ENCODE assay signal across 8 mouse cellular contexts in genomic region chr6:113852318-113852717, GRCm38 (mm10).
DNase-seq lines count a peak whose midpoint lies in the region; TF ChIP-seq lines count a peak whose summit lies in the region.

No protein-coding gene starts in this region.

- in situ Hi-C loops in CH12.LX (cut with MboI; ENCODE audit: low pct_ligation_motif_present, low pct_unique_long_range_greater_than_20kb, low sequenced_read_pairs), result no loop called here

- TF ChIP-seq CTCF in CH12.LX (conservative IDR thresholded peaks at IDR 0.05 in 1 of 2, IDR thresholded peaks at IDR 0.05 in 1 of 2; ENCODE audit: low read depth in 2 of 2, low read length in 2 of 2), result no peak

- DNase-seq in layer of hippocampus, adult 11-12 months (ENCODE audit: low spot score), result peak; percentile 50
- no peak for DNase-seq in layer of hippocampus, postnatal 25 days (ENCODE audit: extremely low spot score in 1 of 2, low spot score in 1 of 2)
- DNase-seq in CH12.LX (ENCODE audit: extremely low read depth), result peak; percentile 79
- peak; percentile 91 for DNase-seq in embryo, embryonic 10 days (ENCODE audit: low spot score)
- peak; percentile 86 for DNase-seq in heart, postnatal 10 days
- DNase-seq in limb, embryonic 10.5 days (ENCODE audit: low spot score), result peak; percentile 84
- DNase-seq in ovary, adult 18-20 months (ENCODE audit: low spot score), result peak; percentile 59
- DNase-seq in cerebellum, adult 8-10 months, result no peak

- H3K4me1 ChIP-seq in CH12.LX (ENCODE audit: control insufficient read depth in 1 of 2, insufficient read depth in 2 of 2), result peaks cover 21 to 39% of the 10 kb centered on the region in 2 experiments
- H3K4me1 ChIP-seq in limb, embryonic 10.5 days, result no peaks in the 10 kb centered on the region

- H3K9me3 ChIP-seq in CH12.LX (replicated peaks; ENCODE audit: low read length), result no peaks in the 10 kb centered on the region
- no peaks in the 10 kb centered on the region for H3K9me3 ChIP-seq in limb, embryonic 10.5 days (replicated peaks)

- no peak for TF ChIP-seq POLR2A in CH12.LX (IDR thresholded peaks at IDR 0.05; ENCODE audit: low read depth, low read length)

- H3K9ac ChIP-seq in CH12.LX (ENCODE audit: insufficient read depth, low read depth), result no peak overlapping the region

- no peak for TF ChIP-seq RAD21 in CH12.LX (IDR thresholded peaks at IDR 0.05; ENCODE audit: low read depth, low read length)

- no peaks in the 10 kb centered on the region for H3K36me3 ChIP-seq in CH12.LX (replicated peaks in 1 of 2; ENCODE audit: control insufficient read depth in 1 of 2, insufficient read depth in 1 of 2, low read length in 1 of 2)
- H3K36me3 ChIP-seq in limb, embryonic 10.5 days, result no peaks in the 10 kb centered on the region

- 20% methylated on average over 3 of the region's 3 CpGs for WGBS in limb, embryonic 10.5 days

- no peak overlapping the region for H3K27ac ChIP-seq in CH12.LX (ENCODE audit: insufficient read depth, low read depth)
- H3K27ac ChIP-seq in limb, embryonic 10.5 days, result no peak overlapping the region

- TF ChIP-seq EP300 in CH12.LX (IDR thresholded peaks at IDR 0.05; ENCODE audit: low read length), result no peak

- dilution Hi-C loops in CH12.LX (cut with MboI; ENCODE audit: extremely low pct_ligation_motif_present, extremely low pct_unique_long_range_greater_than_20kb, low sequenced_read_pairs), result no loop called here

- peaks cover 18% of the 10 kb centered on the region for H3K27me3 ChIP-seq in CH12.LX (replicated peaks)
- H3K27me3 ChIP-seq in limb, embryonic 10.5 days (ENCODE audit: low read depth, poor library complexity, severe bottlenecking), result no peaks in the 10 kb centered on the region

- H3K4me3 ChIP-seq in CH12.LX (replicated peaks in 1 of 3; ENCODE audit: low read depth in 2 of 3, low read length in 2 of 3, poor library complexity in 1 of 3), result no peak overlapping the region
- H3K4me3 ChIP-seq in limb, embryonic 10.5 days, result no peak overlapping the region

- intact Hi-C loops in heart, postnatal 10 days (cut with DNase I), result no loop called here

- no peaks in the 10 kb centered on the region for H3K79me2 ChIP-seq in CH12.LX (replicated peaks; ENCODE audit: control insufficient read depth, extremely low read depth, insufficient read depth, poor library complexity, severe bottlenecking)

- no peak overlapping the region for H3K4me2 ChIP-seq in CH12.LX (ENCODE audit: insufficient read depth, low read depth, poor library complexity, severe bottlenecking)

TF ChIP-seq in CH12.LX, 34 proteins besides CTCF, POLR2A, EP300 and RAD21:
- no peak for TF ChIP-seq KAT2A (IDR thresholded peaks at IDR 0.05; ENCODE audit: insufficient replicate concordance, low read length)
- TF ChIP-seq SIN3A (IDR thresholded peaks at IDR 0.05; ENCODE audit: low read length), result peak; percentile 100
- no peak for TF ChIP-seq GABPA (IDR thresholded peaks at IDR 0.05; ENCODE audit: insufficient replicate concordance, low read depth, low read length)
- peak; percentile 99 for TF ChIP-seq MXI1 (IDR thresholded peaks at IDR 0.05; ENCODE audit: low read depth, low read length)
- no peak for TF ChIP-seq MYC (IDR thresholded peaks at IDR 0.05; ENCODE audit: low read depth, low read length)
- TF ChIP-seq MEF2A (IDR thresholded peaks at IDR 0.05; ENCODE audit: borderline replicate concordance, low read depth, low read length), result no peak
- no peak for TF ChIP-seq ETS1 (conservative IDR thresholded peaks at IDR 0.05; ENCODE audit: low read depth, low read length)
- TF ChIP-seq ZKSCAN1 (IDR thresholded peaks at IDR 0.05; ENCODE audit: borderline replicate concordance, low read depth, low read length), result no peak
- no peak for TF ChIP-seq RCOR1 (conservative IDR thresholded peaks at IDR 0.05; ENCODE audit: low read depth, low read length)
- no peak for TF ChIP-seq CHD1 (IDR thresholded peaks at IDR 0.05; ENCODE audit: low read depth, low read length)
- TF ChIP-seq ZC3H11A (IDR thresholded peaks at IDR 0.05; ENCODE audit: low read depth, low read length), result no peak
- TF ChIP-seq ZMIZ1 (IDR thresholded peaks at IDR 0.05; ENCODE audit: low read depth, low read length), result no peak

Comparison
In these comparisons a context has a peak if more than half of its experiments do, and no peak if none do; other contexts are left out.
1. DNase-seq: peak in layer of hippocampus, adult 11-12 months (single experiment), CH12.LX (single experiment), embryo, embryonic 10 days (single experiment), heart, postnatal 10 days (2 of 2), limb, embryonic 10.5 days (single experiment) and ovary, adult 18-20 months (single experiment); none in layer of hippocampus, postnatal 25 days (0 of 2) and cerebellum, adult 8-10 months (single experiment).